Mouse (Mus musculus): Measurements from ENCODE around the gene Tmem151a.

GRCm38 (mm10) chr19:5107556-5108270 is 22.4 kb upstream of the Tmem151a start:
- no peak for TF ChIP-seq POLR2A (IDR thresholded peaks at IDR 0.05; ENCODE audit: borderline replicate concordance, low read depth, low read length)
- no peak for TF ChIP-seq CTCF (IDR thresholded peaks at IDR 0.05; ENCODE audit: low read depth, low read length)
